Mouse (Mus musculus) bone marrow macrophage, adult 2 months (primary cell): Measurements from ENCODE around the gene Fam171a2. TPM values are rescaled to one million over a fixed set of nuclear protein-coding genes. Genes with fewer than 3 reads are reported as not detected.

Source experiments
- H3K27ac ChIP-seq: 2 replicates; pipeline ENCODE4 v1.5.1; 2012; ENCODE audit warnings: low read depth, low read length; ENCODE audit not compliant: insufficient read depth
- H3K4me1 ChIP-seq: 2 replicates; pipeline ENCODE4 v1.6.1; 2012; ENCODE audit warnings: low read length; ENCODE audit not compliant: control insufficient read depth, insufficient read depth
- H3K4me3 ChIP-seq: 2 replicates; pipeline ENCODE4 v1.5.1; 2012; ENCODE audit warnings: mild to moderate bottlenecking, low read length, moderate library complexity; ENCODE audit not compliant: insufficient read depth
- CTCF ChIP-seq: IDR thresholded peaks from 2 replicates; pipeline ENCODE4 v1.5.1; 2012; ENCODE audit warnings: low read depth, mild to moderate bottlenecking, low read length, moderate library complexity
- POLR2A ChIP-seq: IDR thresholded peaks from 2 replicates; pipeline ENCODE4 v1.6.1; 2012; ENCODE audit warnings: mild to moderate bottlenecking, low read depth, low read length, borderline replicate concordance
- polyA plus RNA-seq: library from polyadenylated mRNA; stranded (reverse); fragments of >200 nt; gene quantifications from 2 replicates; pipeline ENCODE4 v1.2.4, GENCODE M21; 2012; ENCODE audit not compliant: missing spikeins, insufficient read depth, insufficient read length

Fam171a2 gene
- polyA plus RNA-seq, 1 experiment, result not detected

DNA sequence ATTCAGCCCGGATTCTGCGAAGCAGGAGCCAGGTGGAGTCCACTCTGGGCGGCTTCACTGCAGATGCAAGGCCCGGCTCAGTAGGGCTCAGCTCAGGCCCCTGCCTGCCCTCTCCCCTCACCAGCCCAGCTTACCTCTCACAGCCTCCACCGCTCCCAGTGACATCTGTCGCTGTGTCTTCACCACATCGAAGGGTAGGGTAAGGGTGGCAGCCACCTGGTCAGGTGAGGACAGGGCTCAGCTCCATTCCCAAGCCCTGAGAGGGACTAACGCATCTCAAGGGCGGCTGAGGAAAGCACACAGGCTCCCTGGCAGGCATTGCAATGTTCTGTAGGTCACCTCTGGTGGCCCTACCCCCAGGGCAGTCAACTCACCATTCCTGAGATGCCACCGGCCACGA is 43.8 kb downstream of the Fam171a2 start:
- TF ChIP-seq CTCF (no peak), POLR2A (no peak)
- no peak overlapping the region for H3K27ac ChIP-seq
- H3K4me1 ChIP-seq, result peaks cover 9% of the 10 kb centered on the region; the same call in 1 of the 2 replicates
- H3K4me3 ChIP-seq, result no peak overlapping the region

DNA sequence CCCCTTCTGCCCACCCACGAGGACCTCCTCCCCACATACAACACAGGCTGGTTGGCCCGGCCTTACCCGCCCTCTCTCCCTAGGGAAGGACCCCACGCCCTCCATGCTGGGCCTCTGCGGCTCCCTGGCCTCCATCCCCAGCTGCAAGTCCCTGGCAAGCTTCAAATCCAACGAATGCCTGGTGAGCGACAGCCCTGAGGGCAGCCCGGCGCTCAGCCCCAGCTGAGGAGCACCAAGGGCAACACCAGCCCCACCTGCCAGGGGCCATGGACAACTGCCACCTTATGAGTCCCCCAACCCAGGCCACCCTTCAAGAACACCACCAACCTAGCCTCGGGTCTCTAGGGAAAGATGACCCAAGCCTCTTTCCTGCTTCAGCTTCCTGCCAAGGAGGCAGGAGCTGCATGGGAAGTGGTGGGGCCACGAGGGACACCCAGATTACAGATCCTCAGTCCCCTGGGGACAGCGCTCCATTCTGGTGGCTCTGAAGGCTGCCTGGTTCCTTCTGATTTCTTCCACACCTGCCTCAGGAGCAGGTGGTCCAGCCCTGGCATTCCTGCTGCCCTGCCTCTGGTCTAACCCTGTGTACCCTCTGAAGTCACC is 45.5 kb downstream of the Fam171a2 start:
- Histone ChIP-seq H3K4me1 (peaks cover 9% of the 10 kb centered on the region; the same call in 1 of the 2 replicates), H3K27ac (no peak overlapping the region), H3K4me3 (no peak overlapping the region)
- TF ChIP-seq CTCF, result no peak
- TF ChIP-seq POLR2A, result no peak

DNA sequence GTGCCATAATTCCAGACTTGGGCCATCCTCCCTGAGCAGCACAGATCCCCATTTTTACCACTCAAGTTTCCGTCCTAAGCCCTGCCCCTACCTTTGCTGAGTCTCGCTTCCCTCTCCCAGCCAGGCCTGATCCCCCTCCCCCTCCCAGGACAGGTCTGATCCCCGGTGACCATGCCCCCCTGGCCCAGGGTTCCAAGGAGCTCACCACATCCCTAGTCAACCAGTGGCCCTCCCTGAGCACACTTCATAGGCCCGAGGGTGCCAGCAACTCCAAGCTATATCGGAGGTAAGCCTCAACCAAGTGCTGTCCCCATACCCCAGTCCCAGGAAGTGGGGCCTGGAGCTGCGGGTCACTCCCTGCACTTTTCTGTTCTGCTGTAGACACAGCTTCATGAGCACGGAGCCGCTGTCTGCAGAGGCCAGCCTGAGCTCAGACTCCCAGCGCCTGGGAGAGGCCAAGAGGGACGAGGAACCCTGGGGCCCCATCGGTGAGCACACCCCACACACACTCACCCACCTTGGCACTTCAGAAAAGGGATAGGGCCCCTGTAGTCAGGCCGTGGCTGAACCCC is 46.9 kb downstream of the Fam171a2 start:
- peaks cover 3% of the 10 kb centered on the region; the same call in 1 of the 2 replicates for H3K4me1 ChIP-seq
- H3K4me3 ChIP-seq, result no peak overlapping the region
- TF ChIP-seq CTCF, result no peak
- no peak for TF ChIP-seq POLR2A
- H3K27ac ChIP-seq, result no peak overlapping the region

DNA sequence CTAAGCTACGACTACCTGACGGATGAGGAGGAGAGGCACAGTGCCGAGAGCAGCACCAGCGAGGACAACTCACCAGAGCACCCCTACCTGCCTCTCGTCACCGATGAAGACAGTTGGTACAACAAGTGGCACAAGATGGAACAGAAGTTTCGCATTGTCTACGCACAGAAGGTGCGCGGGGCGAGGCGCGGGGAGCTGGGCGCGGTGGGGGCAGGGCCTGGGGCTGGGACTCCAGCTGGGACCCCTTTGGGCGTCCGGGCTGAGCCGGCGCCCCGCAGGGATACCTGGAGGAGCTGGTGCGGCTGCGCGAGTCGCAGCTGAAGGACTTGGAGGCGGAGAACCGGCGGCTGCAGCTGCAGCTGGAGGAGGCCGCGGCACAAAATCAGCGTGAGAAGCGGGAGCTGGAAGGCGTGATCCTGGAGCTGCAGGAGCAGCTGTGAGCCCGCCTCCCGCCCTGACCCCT is 47.8 kb downstream of the Fam171a2 start:
- Histone ChIP-seq H3K4me3 (no peak overlapping the region), H3K27ac (no peak overlapping the region), H3K4me1 (no peaks in the 10 kb centered on the region)
- TF ChIP-seq CTCF (no peak), POLR2A (no peak)

DNA sequence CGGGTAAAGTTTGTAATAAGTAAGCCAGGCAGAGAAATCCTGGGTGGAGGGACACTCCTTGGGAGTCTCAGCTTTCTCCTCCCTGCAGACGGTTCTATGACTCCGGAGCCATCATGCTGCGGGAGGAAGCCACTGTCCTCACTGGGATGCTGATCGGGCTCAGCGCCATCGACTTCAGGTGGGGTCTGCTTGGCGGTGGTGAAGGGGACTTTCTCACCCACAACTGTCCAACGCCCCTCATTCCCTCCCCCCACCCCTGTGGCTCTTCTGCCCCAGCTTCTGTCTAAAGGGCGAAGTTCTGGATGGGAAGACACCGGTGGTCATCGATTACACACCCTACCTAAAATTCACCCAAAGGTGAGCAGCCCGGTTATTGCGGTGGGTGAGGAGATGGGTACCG is 48.4 kb downstream of the Fam171a2 start:
- TF ChIP-seq CTCF, result no peak
- TF ChIP-seq POLR2A, result no peak
- Histone ChIP-seq H3K4me3 (no peak overlapping the region), H3K4me1 (no peaks in the 10 kb centered on the region), H3K27ac (no peak overlapping the region)

DNA sequence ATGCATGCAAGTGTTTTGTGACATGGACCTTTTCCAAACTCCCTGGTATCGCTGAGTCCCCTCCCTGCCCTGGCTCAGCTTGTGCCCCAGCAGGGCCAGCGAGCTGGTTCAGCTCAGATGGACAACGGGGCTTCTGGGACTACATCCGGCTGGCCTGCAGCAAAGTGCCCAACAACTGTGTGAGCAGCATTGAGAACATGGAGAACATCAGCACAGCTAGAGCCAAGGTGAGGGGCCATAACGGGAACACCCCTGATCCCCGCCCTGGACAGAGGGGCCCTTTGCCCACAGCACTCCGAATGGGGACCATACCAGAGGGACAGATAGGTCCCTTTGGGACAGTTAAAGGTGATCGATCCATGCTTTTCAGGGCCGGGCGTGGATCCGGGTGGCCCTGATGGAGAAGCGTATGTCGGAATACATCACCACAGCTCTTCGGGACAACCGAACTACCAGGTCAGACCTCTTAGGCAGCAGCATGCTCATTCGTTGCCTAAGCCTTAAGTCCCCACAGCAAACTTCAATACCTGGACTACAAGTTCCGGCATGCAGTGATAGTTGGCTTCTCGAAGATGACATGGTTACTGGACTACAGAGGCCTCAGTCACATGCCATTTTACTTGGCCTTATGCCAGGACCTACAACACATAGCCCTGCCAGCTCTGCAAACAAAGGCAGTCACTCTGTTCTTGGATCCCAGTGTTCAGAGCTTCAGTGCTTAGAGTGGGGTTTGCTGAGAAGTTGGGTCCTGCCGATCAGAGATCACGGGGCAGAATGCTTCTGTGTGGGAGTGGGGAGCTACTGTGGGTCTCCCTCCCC is 49.3 kb downstream of the Fam171a2 start:
- no peak overlapping the region for H3K27ac ChIP-seq
- no peak overlapping the region for H3K4me3 ChIP-seq
- peaks cover 3% of the 10 kb centered on the region for H3K4me1 ChIP-seq
- TF ChIP-seq POLR2A (no peak), CTCF (no peak)

DNA sequence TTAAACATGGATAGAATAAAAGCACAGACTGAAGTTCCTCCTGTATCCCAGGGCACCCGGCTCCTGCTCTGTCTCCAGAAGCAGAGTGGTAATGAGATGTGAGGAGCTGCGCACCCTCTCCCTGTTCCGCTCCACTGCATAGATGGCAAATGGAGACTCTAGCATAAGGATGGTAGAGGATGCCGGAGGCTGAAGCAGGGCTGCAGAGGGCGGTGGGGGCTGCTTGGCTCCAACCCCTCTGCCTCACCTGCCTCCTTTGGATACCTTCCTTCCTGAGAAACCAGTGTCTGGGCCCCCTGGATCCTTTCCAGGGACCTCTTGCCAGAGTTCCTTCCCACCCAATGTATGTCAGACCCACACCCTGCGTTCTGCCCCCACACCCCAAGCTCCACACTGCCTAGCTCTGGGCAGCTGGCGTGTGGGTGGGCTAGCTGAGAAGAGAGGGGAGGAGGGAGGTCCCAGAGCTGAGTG is 50.8 kb downstream of the Fam171a2 start:
- Histone ChIP-seq H3K4me1 (peaks cover 8% of the 10 kb centered on the region), H3K27ac (no peak overlapping the region), H3K4me3 (no peak overlapping the region)
- TF ChIP-seq POLR2A, result no peak
- no peak for TF ChIP-seq CTCF

DNA sequence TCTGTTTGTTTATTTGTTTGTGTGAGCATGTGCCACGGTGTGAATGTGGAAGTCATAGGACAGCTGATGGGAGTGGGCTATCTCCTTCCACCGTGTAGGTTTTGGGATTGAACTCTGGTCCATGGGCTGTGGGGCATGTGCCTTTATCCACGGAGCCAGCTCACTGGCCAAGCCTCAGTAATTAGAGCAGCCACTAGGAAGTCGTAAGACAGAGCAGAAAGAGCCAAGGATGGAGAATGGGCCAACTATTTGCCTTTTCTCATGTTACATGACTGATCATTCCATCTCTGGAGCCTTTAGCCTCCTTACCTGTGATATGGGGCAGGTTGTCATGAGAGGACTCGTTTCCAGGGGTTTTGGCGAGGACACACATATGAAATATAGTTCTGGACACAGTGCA is 51.2 kb downstream of the Fam171a2 start:
- no peak for TF ChIP-seq CTCF
- TF ChIP-seq POLR2A, result no peak
- Histone ChIP-seq H3K4me3 (no peak overlapping the region), H3K4me1 (peaks cover 8% of the 10 kb centered on the region), H3K27ac (no peak overlapping the region)

DNA sequence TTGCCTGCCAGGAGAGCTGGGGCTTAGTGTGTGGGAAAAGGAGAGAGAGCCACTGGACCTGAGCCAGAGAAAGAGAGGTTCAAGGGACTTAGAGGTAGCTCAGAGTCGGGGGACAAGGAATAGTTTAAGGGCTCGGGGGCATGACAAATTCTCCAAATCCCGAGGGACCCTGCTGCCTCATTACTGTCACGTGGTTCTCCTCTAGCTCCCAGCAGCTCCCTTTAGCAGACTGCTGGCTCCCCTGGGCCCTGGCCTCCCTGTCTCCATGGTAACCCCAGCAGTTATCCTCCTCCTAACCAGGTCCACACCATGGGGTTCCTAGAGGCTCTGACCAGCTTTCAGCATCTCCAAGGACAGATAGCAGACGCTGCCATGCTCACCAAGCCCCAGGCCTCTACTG is 52.2 kb downstream of the Fam171a2 start:
- Histone ChIP-seq H3K27ac (no peak overlapping the region), H3K4me1 (peaks cover 8% of the 10 kb centered on the region), H3K4me3 (no peak overlapping the region)
- TF ChIP-seq POLR2A (no peak), CTCF (no peak)

DNA sequence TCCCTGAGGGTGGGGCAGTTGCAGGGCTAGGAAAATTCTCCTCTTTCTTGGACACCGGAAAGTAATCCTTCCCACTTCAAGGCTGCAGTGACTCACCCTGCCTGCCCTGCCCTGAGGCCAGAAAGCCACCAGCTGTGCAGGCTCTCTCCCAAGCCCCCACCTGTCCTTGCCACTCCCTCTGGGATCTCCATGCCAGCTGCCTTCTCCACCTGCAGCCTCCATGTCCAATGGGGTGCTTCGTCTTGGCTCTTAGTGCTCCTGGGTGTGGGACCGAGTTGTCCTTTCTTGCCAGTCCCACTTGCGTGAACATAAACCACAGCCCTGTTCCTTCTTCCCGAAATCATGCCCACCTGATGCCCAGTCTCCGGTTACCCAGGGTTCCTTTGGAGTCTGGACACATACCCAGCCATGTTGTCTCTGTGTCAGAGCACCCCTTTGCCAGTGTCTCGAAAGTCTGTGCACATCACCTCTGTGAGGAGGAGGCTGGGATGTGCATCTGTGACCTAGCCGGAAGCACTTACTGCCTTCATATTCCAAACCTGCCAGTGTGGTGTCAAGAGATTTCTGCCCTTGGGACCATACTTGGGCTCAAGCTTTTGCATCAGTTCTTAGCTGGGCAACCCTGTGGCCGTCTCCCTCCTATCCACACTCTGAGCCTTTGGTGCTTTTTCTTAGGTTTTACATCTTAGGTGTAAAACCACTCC is 52.9 kb downstream of the Fam171a2 start:
- H3K4me1 ChIP-seq, result peaks cover 8% of the 10 kb centered on the region
- TF ChIP-seq CTCF (no peak), POLR2A (no peak)
- H3K27ac ChIP-seq, result no peak overlapping the region
- no peak overlapping the region for H3K4me3 ChIP-seq
